Mouse (Mus musculus): ENCODE measurements around the gene Vmn1r176.
"Not testable (repeated sequence)": the region's sequence is repeated elsewhere in the genome, so short reads cannot be mapped to it uniquely, and the experiment has no call there.

- not testable (repeated sequence) for TF ChIP-seq CTCF (IDR thresholded peaks at IDR 0.05; ENCODE audit: extremely low read depth, insufficient read length, insufficient replicate concordance, low read depth, low read length); POLR2A (IDR thresholded peaks at IDR 0.05; ENCODE audit: low read depth, low read length)
These were observed 29.2 kb upstream of the Vmn1r176 start, which contains the start of gene Vmn1r177 for GRCm38 (mm10) chr7:23866349-23866748.

Measured in small intestine, adult 2 months (tissue).